Mouse (Mus musculus) adrenal gland (tissue): Measurements from ENCODE around the gene Wdr81.
"Not testable (repeated sequence)": the region's sequence is repeated elsewhere in the genome, so short reads cannot be mapped to it uniquely, and the experiment has no call there.

Experiments
- intact Hi-C: fragments of 180-260 bp; cut with DNase I; formaldehyde crosslinking; loops from one replicate; pipeline ENCODE4 v1.15.1; 2025

Gene Wdr81

DNA sequence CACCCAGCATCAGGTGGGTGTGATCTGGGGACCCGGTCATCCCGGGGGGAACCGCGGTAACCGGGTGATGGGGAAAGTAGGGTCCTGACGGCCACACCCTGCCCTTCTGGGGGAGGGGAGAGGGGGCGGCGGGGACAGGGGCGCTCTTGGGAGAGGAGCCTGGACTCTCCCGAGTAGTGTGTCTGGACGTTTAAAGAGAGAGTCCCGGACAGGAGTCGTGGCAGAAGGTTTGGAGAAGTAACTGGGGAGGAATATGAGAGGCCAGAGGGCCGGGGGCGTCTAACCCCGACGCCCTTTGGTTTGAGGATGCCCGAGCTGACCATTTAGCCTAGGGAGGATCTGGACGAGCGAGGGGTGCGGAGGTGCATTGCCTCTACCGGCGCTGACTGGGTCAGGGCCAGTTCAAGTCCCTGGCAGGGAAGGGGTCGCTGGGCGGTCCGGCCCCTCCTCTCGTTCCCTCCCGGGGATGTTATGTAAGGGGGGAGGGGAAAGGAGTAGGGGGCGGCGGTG is 7.3 kb upstream of the Wdr81 start:
- intact Hi-C loops: no loop called here

DNA sequence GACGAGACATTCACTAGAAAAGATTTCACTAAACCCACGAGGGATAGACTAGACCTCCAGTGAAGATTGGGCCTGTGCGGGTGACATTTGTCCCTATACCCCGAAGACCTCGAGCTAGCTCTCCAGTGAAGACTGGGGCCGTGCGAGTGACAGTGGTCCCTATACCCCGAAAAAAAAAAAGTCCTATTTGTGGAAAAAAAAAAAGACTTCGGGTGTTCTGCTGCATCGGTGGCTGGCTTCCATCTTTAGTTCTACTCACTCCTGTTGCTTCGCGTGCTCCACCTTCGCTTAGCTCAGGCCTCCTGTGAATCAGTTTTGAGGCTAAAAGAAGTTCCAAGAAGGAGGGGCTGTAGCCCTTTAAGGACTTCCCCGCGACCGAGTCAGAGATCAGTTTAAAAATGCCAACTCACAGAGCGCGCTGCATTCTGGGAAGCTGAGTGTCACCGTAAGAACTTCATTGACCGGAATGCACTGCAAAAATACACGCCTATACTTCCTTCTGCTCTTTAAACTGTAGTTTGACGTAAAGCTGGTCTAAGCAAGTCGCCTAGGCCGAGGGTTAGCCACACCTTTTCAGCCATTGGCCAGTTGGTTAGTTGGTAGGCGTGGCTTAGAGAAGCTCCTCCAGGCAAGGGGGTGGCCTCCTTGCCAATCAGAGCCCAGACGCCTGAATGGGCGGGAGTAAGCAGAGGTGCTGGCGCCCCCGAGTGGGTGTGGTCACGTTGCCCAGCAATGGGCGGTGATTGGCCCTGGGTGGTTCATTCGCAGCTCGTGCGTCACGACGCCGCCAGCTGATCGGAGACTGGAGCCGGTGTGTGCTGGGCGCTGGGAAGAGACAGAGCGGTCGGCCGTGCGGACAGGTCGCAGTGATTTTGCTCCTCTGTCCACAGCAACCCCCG is 6.6 kb upstream of the Wdr81 start, which contains the start of gene Tlcd2:
Tlcd2 (plus strand) TSS at position 872 of the 899 bp plus-strand sequence.
- intact Hi-C loops: no loop called here

DNA sequence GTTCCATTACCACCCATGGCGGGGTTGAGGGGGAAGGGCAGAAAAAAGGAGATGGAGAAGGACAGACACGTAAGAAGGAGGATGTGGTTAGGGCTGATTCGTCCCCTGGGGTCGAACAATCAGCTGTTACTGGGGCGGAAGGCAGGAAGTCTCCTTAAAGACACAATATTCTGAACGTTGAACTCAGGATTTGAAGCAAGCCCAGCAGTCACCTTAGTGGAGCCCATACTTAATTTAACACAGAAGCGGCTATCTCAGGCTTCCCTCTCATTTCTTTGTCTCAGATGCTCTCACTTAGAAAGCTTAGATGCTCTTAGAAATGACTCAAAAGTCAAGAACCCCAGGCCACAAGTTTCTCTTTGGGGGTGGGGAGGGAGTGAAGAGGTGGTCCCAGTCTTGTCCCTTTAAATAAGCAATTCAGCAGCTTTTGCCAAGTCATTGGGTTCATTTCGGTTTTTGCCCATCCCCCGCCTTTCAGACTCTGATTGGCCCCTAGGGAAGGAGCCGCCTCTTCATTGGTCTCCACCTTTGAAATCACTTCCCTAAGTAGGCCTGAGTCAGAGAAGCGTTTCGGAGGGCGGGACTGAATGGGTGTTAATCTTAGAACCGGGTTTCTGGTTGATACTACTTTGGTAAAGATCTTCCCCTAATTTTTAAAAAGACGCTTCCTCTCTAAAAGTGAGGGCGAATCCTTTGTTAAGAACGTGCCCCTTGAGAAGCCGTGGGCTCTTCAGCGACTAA is 5.8 kb upstream of the Wdr81 start:
- intact Hi-C loops: no loop called here

DNA sequence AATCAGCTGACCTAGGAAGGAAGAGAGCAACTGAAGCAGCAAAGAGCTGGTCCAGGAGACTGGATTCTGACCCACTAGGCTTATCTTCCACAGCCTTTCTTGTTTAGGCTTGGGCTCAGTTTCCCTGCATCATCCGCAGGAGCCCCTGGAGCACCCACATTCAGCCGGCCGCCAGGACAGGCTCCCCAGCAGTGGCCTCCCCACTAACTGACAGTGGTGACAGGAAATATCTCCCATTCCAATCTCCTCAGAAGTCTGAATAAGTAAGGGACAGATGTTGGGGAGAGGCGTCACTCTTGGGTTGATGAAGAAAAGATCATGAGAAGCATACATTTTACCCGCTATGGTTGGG is 5.2 kb upstream of the Wdr81 start:
- intact Hi-C loops: no loop called here

DNA sequence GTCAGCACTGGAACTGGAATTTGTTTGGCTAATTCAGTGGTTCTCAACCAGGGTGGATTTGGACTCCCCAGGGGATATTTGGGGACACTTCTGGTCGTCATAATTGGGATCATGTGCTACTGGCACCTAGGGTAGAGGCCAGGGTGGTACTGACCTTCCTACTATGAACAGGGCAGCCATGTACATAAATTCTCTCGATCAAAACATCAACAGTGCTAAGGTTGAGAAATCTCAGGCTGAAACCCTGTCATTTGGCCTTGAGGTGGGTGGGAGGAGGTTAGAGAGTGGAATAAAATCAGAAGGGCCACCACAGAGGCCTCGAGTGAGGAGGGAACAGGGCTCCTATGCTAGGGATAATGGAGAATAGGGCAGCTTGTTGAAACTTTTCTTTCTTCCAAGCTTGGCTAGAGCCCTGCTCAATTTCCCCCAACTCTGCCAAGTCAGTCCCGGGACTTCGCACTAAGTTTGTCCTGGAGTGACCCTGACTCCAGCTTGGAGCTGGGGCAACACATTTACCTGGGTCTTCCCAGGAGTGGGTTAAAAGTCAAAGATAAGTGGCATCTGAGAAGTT is 4.7 kb upstream of the Wdr81 start:
- intact Hi-C loops: no loop called here

DNA sequence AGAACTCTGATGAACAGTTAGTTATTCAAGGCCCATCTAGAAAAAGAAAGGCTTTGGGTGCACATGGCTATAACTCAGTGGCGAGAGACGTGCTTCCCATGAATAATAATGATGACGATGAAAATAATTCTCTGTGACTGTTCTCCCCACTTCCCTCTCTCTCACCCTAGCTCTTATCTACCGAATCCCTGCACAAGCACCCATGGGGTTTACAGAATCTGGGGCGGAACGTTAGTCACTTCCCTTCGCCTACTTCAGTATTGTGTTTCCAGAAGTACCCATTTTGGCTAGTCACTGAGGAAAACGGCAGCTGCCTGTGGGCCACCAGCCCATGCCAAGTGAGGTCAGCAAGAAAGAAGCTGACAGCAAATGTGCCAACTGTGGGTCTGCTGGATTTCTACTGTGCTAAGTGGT is 4.1 kb upstream of the Wdr81 start:
- intact Hi-C loops: no loop called here

DNA sequence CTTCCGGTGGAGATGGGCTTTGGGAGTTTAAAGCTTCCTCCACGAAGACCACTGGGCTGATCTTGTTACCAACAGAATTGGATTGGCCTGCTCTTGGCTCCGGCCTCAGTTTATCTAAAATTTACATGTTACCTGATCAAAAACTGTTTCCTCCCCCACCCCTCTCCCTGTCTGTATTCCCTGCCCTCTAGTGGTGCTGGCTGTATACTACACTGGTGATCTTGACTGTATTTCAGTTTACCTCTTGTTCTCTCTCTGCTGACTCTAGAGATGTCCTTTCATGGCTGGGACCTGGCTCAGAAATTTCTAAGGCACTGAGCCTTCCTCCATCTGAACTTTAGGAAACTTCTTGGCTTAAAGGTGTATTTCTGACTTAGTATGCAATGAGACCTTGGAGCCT is 3.7 kb upstream of the Wdr81 start:
- intact Hi-C loops: no loop called here

DNA sequence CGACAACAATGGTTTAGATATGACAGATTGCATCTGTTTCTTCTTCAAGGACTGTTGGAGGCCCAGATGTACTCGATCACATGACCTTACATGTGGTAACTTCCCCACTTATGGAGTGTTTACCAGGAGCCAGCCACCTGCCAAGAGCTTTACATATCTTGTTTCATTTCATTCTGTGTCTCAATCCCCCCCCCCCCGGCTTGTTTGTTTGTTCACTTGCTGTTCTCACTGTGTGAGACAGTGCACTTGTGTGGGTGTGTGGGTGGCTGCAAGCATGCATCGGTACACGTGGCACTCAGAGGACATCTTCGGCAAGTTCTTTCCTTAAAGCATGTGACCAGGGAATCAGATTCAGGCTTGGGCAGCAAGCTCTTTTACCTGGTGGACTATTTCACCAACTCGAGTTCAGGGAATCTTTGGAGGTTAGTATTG is 1.9 kb upstream of the Wdr81 start:
- intact Hi-C loops: no loop called here

DNA sequence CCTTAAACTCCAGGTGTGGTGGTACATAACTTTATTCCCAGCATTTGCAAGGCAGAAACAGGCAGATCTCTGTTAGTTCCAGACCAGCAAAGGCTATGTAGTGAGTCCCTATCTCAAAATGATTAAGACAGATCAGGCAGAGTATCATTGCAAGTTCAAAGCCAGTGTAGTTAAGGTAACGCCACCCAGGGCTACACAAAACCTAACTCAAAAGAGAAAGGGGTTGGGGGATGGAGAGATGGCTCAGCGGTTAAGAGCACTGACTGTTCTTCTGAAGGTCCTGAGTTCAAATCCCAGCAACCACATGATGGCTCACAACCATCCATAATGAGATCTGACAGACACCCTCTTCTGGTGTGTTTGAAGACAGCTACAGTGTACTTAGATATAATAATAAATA is 1.5 kb upstream of the Wdr81 start:
- intact Hi-C loops: not testable (repeated sequence)

DNA sequence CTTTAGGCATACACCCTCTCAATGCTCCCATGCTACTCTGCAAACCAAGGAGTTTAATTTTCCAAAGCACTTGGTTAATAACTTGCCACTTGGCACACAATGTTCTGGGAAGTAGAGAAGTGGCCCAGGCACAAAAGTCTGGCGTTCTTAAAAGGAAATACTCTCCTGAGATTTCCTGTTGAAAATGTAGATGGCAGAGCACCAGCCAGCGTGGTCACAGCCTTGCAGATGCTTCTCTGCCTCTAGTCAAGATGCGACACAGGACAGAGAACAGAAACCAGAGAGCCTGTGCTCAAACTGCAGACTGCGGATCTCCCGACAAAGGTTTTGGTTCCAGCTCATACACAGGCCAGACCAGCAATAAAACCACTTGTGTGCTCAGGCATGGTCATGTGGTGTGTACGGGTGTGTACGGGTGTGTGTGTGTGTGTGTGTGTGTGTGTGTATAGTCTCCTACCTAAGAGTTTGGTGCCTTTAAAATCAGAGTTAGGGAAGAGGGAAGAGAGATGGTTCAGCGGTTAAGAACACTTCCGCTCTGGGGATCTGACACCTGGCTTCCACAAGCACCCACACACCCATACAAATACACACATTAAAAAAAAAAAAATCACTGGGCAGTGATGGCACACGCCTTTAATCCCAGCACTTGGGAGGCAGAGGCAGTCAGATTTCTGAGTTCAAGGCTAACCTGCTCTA is 672 bp upstream of the Wdr81 start:
- intact Hi-C loops: no loop called here

DNA sequence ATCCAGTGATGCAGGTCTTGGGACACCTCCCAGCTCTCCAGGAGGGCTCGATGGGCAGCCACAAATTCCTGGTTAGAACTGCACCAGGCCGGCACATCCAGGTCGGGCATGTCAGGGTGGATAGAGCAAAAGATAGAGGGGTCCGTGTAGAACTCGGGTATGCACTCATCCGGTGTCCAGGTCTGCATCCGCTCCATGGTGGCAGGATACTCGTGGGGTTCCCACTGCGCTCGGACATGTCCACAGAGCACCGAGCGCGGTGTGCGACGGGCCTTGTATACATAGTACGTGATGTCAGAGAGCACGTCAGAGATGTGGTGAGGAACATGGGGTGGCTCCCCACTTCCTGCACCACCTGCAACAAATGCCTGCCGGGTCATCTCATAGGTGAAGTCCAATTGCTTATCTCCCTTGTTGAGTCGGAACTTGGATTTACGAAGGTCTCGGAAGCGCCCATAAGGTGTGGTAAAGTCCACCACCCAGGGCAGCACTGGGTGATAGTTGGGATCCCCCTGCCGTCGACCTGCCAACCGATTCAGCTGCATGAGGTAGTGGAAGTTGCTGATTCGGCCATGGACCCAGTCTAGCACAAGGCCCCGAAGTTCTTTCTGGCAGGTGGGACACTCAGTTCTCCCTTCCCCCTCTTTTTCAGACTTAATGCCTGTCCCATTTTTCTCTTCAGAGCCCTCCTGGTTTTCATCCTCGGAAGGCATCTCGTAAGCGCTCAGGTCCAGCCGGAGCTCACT is 1.5 kb downstream of the Wdr81 start:
- intact Hi-C loops: loop anchor here (5.0 kb wide), 1 partner anchor 59 kb away; the partner anchor contains the start of genes Rilp and Scarf1

DNA sequence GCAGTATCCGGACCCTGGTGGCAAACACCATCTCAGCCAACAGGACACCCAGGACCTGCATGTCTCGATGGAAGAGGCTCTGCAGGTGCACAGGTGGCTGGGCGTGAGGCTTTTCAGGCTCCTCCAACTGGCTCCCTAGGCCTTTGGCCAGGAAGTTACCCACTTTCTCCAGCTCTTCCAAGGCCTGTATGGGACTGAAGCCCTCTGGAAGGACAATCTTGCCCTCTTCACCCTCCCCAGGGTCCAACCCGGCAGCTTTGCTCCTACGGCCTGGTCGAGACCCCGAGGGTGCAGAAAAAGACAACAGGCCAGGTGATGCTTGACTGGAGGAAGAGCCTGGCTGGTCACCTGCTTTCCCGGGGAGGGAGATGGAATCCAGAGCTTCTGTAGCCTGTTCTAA is 2.4 kb downstream of the Wdr81 start:
- intact Hi-C loops: loop anchor here (5.0 kb wide), 1 partner anchor 60 kb away; the partner anchor contains the start of genes Rilp and Scarf1

DNA sequence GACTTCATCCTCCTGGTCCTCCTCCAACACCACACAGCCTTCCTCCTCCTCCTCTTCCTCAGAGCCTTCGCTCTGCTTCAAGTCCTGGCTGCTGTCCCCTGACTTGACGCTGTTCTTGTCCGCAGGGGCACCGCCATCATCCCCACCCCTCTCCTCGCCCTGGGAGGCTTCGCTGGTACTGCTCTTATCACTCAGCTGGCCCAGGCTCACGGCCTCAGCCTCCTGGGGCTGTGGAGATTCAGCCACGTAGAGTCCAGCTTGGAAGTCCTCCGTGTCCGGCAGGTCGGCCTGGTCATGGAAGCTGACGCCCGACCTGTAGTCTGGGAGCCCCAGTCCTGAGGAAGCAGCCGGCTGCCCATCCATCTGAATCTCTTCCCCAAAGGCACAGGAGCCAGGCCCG is 3.6 kb downstream of the Wdr81 start:
- intact Hi-C loops: loop anchor here (5.0 kb wide), 1 partner anchor 61 kb away; the partner anchor contains the start of genes Rilp and Scarf1

DNA sequence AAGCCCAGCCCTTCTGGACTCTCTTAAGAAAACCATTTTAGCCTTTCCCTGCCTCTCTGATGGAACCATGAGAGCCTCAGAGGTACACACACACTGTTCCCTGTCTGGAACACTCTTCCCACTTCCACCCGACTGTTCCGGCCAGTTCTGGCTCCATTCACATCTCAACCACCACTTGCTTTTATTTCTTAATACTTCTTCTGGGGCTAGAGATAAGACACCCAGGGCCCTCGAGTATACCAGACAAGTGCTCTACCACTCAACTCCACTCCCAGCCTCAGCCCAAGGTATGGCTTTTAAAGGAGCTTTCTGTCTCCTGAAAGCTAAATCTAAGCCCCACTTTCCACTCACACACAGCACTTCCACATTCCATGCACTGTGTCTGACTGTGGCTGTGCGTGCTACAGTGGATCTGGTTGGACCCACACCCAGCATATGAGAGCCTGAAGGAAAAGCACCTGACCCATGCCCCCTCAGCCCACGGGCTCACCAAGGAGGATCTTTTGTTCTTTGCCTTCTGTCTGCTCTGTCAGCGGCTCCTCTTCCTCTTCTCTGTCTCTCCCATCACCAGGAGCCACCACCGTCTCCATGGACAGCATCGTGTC is 4.1 kb downstream of the Wdr81 start:
- intact Hi-C loops: loop anchor here (5.0 kb wide), 1 partner anchor 62 kb away; the partner anchor contains the start of genes Rilp and Scarf1

DNA sequence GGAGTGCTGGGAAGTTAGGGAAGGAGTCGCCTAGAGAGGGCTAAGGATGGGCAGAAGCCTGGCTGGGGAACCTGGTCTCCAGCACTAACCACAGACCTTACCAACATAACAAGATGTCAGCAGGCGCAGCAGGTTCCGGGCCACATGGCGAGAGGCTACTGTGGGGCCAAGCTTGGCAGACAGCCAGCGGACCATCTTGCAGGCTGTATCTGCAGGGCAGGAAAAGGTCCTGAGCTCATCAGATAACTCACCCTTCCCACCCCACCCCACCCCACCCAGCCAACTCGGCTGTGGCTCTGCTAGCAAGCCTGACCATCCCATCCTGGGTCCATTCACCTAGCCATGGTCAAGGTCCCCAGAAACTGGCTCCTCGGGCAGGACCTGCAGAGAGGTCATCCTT is 4.8 kb downstream of the Wdr81 start:
- intact Hi-C loops: loop anchor here (5.0 kb wide), 1 partner anchor 63 kb away; the partner anchor contains the start of genes Rilp and Scarf1

DNA sequence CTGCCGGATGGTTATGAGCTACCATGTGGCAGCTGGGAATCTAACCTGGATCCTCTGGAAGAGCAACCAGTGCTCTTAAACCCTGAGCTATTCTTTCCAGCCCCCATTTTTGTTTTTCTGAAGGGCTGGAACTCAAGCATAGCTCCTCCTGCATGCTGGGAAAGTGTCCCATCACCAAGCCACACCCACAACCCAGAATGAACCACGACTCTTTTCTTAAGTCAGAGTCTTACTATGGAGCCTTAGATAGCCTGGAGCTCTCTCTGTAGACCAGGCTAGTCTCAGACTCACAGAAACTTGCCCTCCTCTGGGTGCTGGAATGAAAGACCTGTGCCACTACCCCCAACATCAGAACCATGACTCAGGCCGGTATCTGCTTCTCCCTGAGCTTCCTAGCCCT is 5.9 kb downstream of the Wdr81 start:
- intact Hi-C loops: no loop called here

DNA sequence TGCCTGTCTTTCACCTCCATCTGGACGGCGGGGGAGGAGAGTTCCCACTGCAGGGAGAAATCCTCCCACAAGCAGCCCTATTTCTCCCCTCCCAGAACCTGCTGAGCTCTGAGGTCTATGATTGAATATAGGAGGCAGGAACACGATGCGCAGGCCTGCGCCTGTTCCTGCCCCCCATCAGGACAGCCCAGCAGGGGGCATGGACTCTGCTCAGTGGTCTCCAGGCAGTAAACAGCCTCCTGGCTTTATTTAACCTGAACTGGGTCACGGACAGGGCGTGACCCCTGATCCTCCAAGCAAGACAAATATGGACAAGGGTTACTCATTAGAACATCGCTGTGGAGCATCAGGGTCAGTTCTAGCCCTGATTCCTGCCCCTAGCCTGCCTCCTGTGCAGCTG is 10.8 kb downstream of the Wdr81 start:
- intact Hi-C loops: no loop called here

DNA sequence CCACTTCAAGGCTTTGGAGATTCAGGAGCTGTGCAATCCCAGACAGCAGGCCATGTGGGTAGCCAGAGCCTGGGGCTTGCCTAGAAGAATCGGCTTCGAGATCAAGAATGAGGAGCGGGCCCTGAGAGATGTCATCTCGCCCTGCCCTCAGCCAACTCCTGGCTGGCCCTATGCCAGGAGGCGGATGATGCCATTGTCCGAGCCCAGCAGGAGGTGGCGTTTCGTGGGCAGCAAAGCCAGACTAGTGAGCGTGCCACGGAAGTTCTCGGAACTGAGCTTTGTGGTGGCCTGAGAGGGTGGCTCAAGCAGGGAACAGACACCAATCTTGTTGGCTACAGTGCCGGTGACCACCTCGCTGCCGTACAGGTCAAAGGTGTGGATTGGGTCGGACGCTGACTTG is 12.9 kb downstream of the Wdr81 start:
- intact Hi-C loops: no loop called here

DNA sequence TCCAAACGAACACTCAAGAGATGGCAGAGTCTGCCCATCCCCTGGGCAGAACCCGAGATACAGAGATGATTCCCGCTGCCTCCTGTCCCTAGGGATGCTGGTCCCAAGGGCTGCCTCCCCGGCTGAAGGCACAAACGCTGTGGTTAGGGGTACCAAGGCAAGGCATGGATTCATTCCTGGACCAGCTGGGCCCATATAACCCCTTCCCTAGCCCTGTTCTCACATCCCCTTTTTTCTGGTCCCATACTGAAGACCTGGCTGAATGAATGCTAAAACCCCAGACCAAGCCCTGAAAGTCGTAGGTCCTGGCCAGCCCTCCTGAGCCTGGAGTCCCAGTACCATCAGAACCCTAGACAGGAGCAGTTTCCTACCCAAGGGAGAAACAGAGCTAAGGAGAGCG is 13.5 kb downstream of the Wdr81 start:
- intact Hi-C loops: no loop called here

DNA sequence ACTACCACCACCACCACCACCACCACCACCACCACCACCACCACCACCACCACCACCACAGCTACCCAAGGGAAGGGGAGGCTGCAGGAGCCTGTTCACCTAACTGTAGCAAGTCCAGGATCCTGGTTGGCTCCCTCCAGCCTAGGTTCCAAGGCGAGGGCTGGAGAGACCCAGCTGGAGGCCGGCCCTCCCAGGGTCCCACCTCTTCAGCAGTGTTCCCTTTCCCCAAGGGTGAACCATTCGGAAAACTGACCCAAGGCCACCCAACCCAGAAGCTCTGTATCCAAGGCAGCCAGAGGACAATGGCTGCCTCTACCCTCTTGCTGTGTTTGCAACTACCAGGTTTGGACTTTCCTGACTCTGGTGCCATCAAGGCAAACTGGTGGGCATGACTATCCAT is 14.6 kb downstream of the Wdr81 start:
- intact Hi-C loops: no loop called here
